ENCODE assay signal across 8 mouse cellular contexts in genomic region chr11:49712555-49713335, GRCm38 (mm10). TPM values are rescaled to one million over a fixed set of nuclear protein-coding genes. Genes with fewer than 3 reads are reported as not detected.
A peak's percentile ranks its signal among the peaks of the same experiment; 100 is the strongest.
DNase-seq lines count a peak whose midpoint lies in the region; ATAC-seq lines count a peak whose summit lies in the region.

Gene Cnot6 (minus strand): TSS chr11:49712723.

- DNase-seq in adipocyte (ENCODE audit: low spot score): peak; percentile 95
- DNase-seq in embryo, embryonic 10 days (ENCODE audit: low spot score): peak; percentile 99
- peak; percentile 96 for DNase-seq in gastrocnemius, postnatal 10 days
- DNase-seq in induced T-regulatory cell, adult 2 months (ENCODE audit: low read depth): peak; percentile 99
- peak; percentile 89 to 97 for DNase-seq in left cerebral cortex, adult 9 months (ENCODE audit: low spot score in 2 of 2)
- DNase-seq in right cerebral cortex, postnatal 14 days: peak; percentile 98
- DNase-seq in urinary bladder, postnatal 36 days (ENCODE audit: low spot score in 2 of 2): peak; percentile 97 to 98

- ATAC-seq in megakaryocyte progenitor cell, adult 5-6 weeks (replicated peaks; ENCODE audit: poor library complexity): peak; percentile 98

RNA-seq across cellular contexts. Expression of gene Cnot6, which starts in this region (rescaled TPM):
- total RNA-seq in gastrocnemius, postnatal 10 days (2021): 10 to 100 TPM; 31.8 to 38.6 TPM
- total RNA-seq in megakaryocyte progenitor cell, adult 5-6 weeks (2015): 78.8 and 89.8 TPM in 2 replicates
- total RNA-seq in megakaryocyte progenitor cell, adult 5-6 weeks (2017): 52.2 and 59.1 TPM in 2 replicates

Comparison
In these comparisons a context has a peak if more than half of its experiments do, and no peak if none do; other contexts are left out.
1. Peak in every context shown above with its lines: DNase-seq and ATAC-seq.